Mouse (Mus musculus) ovary, adult 2 months (tissue): ENCODE results near the gene 2510039O18Rik. TPM values are rescaled to one million over a fixed set of nuclear protein-coding genes. Genes with fewer than 3 reads are reported as not detected.

ENCODE experiments used
- polyA plus RNA-seq: library from polyadenylated mRNA; depleted of rRNA; stranded (reverse); fragments of >200 nt; gene quantifications from 2 replicates; pipeline ENCODE4 v1.2.3, GENCODE M21; 2012; rRNA removed

Gene 2510039O18Rik
- polyA plus RNA-seq, result 135 and 150 TPM in 2 replicates

DNA sequence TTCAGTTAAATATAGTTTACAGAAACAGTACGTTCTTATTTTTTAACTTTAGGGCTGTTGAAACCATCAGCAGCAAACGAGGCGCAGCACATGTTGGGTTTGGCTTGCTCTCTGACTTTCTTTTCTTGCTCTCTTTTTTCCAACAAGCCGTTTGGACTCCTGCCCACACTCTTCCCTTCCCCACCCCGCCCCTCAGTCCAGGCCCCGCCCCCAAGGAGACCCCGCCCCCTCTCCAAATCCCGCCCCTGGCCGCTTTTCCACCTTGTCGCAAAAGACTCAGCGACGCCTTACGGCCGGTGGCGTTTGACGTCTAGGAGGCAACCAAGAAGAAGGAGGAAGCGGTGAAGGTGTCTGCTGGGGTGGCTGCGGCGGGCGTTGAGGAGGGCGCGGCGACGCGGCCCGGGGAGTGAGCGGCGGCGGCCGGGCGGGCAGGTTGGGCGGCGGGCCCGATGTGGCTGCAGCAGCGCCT, at the start of gene 2510039O18Rik:
TSS of gene 2510039O18Rik (plus strand) at position 320 of the 469 bp plus-strand sequence.

DNA sequence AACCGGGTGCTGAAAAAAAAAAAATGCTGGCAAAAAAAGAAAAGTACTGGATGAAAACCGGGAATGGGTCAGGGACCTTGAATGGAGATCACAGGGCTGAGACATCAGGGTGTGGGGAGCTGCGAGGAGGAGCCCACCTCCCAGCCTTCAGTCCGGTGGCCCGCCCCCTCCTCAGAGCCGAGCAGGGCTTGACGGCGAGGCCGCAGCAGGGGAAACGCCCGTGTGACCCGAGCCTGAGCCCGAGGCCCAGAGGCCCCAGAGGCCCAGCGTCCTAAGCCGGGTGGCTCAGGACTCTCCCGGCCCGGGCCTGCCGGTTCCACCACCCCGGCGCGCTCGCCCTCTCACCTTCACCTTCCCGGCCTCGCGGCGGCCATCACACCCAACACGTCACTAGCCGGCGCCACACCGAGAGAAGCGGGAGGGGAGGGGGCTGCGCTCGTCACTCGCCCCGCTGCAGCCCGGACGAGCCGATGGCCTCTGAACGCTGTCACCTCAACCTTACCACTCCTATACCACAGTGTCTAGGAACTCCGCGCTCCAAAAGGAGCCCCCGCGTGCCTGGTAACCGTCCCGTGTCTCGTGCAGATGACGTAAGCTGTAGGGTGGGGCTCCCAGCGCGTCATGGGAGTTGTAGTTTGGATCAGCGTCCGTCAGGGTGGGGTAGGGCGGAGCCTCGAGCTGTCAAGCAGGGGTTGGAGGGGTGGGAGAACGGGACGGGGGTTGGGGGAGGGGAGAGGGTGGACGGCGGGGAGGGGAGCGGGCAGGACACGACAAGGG, 36.2 kb upstream of the 2510039O18Rik start, which contains the start of gene Mfn2:
TSS of gene Mfn2 (minus strand) at position 392 of the 777 bp plus-strand sequence.

DNA sequence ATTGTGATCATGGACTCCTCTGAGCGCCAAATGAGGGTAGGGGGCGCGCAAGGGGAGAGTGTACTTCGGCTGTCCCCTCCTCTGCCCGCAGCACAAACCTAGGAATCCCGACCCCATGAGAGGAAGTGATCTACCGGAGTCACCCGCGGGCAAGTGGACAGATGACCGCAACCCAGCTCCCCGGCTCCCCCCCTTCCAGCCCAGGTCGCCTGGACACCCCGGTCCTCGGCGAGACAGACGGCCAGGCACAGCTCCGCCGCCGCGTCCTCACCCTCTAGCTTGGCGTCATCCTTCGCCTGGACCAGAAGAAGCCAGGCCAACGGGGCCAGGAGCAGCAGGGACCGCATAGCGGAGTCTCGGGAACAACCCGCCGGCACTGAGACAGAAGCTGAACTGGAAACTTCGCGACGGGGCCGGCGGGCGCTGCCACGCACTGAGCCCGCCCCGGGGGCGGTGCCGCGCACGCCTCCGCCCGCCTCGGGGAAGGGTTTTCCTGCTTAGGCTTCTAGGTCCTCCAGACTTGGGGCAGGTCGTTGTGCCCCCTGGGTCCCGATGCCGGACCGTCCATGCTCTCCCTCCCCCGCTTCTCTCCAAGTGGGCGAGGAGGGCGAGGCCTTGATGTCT, 4.3 kb upstream of the 2510039O18Rik start, which contains the start of gene Plod1:
TSS of gene Plod1 (minus strand) at position 437 of the 624 bp plus-strand sequence.

DNA sequence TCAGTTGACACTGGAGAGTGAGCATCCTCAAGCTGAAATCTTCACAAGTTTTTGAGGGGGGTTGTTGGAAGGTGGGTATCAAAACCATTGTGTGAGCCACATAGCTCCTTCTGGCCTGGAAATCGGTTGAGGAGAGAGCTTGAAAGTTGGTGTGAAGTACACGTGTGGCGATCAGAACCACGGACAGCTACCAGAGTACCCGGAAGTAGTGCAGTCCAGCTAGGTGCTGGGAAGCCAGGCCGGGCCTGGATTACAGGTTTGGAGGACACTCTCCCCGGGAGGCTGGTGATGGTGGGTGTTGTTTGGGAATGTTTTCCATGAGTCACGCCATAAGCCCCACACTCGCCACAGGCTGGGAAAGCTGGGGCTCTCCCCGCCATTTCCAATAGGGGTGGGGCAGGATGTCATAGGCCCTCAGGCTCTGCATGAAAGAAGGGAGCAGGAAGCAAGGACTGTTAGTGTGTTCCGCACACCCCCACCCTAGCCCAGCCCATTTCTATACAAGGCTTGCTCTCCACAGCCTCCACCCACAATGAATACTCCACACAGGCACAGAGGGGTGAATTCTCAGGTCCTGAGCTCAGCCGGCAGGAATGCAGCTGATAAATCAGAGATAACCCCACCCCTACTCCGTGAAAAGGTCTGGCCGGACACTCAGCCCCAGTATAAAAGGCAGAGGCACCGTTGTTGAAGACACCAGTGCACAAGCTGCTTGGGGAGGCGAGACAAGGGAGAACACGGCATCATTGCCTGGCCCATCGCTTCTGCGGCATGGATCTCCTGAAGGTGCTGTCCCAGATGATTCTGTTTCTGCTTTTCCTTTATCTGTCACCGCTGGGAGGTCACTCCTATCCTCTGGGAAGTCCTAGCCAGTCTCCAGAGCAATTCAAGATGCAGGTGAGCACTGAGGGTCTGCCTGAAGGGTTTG, 44.8 kb downstream of the 2510039O18Rik start, which contains the start of gene Nppb:
TSS of gene Nppb (plus strand) at position 584 of the 928 bp plus-strand sequence.

Other genes with a start within 250 kb of the 2510039O18Rik start
- not detected in 2 replicates for gene Zfp534, start 238.3 kb upstream of the 2510039O18Rik start, polyA plus RNA-seq
- 0.16 and 0.18 TPM in 2 replicates for gene Zfp984, start 131.1 kb upstream of the 2510039O18Rik start, polyA plus RNA-seq
- 0.33 and 0.36 TPM in 2 replicates for gene Zfp933, start 92.5 kb upstream of the 2510039O18Rik start, polyA plus RNA-seq
- 78.7 and 87.3 TPM in 2 replicates for gene Miip, start 72.1 kb upstream of the 2510039O18Rik start, polyA plus RNA-seq
- gene Fv1, start 71.9 kb upstream of the 2510039O18Rik start, polyA plus RNA-seq, result 0.87 and 1.2 TPM in 2 replicates
- gene Mfn2, start 36.2 kb upstream of the 2510039O18Rik start, polyA plus RNA-seq, result 42.5 and 48.6 TPM in 2 replicates
- gene Plod1, start 4.1 kb upstream of the 2510039O18Rik start, polyA plus RNA-seq, result 58.8 and 82.3 TPM in 2 replicates
- gene Nppb, start 44.9 kb downstream of the 2510039O18Rik start, polyA plus RNA-seq, result not detected in 2 replicates
- 0.26 TPM in 1 of 2 replicates, not detected in the other for gene Nppa, start 59.8 kb downstream of the 2510039O18Rik start, polyA plus RNA-seq
- gene Clcn6, start 97.9 kb downstream of the 2510039O18Rik start, polyA plus RNA-seq, result 13.8 and 14.0 TPM in 2 replicates
- 48.6 and 54.9 TPM in 2 replicates for gene Mthfr, start 98.2 kb downstream of the 2510039O18Rik start, polyA plus RNA-seq
- 54.8 and 69.8 TPM in 2 replicates for gene Agtrap, start 147.1 kb downstream of the 2510039O18Rik start, polyA plus RNA-seq
- 37.3 and 40.0 TPM in 2 replicates for gene Mad2l2, start 189.5 kb downstream of the 2510039O18Rik start, polyA plus RNA-seq
- gene Draxin, start 189.8 kb downstream of the 2510039O18Rik start, polyA plus RNA-seq, result 0.47 and 0.78 TPM in 2 replicates
- gene Fbxo6, start 211.2 kb downstream of the 2510039O18Rik start, polyA plus RNA-seq, result 52.9 and 61.3 TPM in 2 replicates
- gene Fbxo44, start 219.6 kb downstream of the 2510039O18Rik start, polyA plus RNA-seq, result 19.0 and 25.0 TPM in 2 replicates
- 2.0 and 2.7 TPM in 2 replicates for gene Fbxo2, start 219.7 kb downstream of the 2510039O18Rik start, polyA plus RNA-seq